Mouse (Mus musculus): Measurements from ENCODE around the gene Pif1.

The Pif1 gene

DNA sequence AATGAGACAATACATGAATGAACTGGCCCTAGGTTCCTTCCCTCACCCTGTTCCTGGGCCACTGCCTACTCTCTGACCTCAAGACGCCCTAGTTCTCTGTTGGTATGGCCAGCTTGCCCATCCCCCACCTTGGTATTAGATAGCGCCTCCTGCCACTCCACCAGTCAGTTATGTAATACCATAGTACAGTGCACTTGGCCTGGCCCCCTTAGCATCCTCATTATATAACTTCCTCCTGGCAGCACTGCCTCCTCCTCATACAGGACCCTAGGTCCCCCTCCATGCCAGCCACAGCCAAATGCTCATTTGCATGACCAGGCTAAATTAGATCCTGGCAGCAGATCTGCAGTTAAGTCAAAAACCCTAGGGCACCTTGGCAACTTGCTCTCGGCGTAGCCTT is 25.9 kb upstream of the Pif1 start:
- DNase-seq (ENCODE audit: low spot score) = no peak

DNA sequence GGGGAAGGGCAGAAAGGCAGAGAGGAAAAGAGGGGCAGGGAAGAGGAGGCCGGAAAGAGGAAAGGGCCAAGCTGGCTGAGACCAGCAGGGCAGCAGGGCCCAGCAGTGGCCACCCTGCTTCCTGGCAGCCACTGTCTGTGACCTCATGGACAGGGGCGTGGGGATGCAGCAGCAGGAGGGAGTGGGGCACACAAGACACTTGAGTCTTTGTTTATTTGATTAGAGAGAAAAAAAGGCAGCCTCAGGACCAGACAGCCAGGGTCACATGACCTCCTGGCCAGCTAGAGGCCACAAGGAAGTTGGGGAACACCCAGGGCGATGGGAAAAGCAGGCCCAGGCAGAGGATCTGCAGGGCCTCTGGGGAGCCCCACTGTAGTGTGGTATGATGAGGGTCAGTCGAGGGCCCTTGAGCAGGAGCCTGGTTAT is 24.9 kb upstream of the Pif1 start:
- peak; percentile 74 for DNase-seq (ENCODE audit: low spot score)

DNA sequence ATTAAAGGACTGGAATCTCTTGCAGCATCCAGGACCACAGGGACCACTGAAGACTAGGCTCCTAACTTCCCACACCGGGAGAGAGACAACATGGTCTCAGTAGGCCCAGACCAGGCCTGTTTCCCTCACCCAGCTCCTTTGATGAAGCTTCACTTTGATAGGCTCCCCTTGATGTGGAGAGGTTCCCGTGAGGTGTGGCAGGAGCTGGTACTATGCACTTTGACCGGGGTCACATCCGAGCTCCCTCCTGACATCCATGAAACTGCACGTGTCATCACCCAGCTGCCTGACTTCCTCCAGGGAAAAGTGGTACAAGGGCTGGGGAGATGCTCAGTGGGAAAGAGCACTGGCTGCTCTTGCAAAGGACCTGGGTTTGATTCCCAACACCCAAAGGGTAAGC is 23.9 kb upstream of the Pif1 start:
- no peak for DNase-seq (ENCODE audit: low spot score)

DNA sequence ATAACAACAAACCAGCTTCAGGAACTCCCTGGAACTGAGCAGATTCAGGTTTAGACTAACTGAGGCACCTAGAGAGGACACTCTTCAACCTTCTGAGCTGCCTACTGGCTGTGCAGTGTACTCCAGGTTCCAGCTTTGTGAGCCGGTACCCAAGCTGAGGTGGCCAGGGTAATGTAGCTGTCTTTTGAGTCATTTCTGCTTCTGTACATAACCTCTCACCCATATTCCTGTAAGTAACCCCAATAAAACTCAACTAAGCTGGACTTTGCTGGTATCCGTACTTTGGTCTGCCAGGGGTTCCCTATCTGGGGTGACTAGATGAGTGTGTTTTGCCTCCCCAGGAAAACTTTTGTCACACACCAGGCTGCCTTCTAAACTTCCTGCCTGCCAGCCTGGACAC is 22.3 kb upstream of the Pif1 start:
- DNase-seq (ENCODE audit: low spot score) = no peak

DNA sequence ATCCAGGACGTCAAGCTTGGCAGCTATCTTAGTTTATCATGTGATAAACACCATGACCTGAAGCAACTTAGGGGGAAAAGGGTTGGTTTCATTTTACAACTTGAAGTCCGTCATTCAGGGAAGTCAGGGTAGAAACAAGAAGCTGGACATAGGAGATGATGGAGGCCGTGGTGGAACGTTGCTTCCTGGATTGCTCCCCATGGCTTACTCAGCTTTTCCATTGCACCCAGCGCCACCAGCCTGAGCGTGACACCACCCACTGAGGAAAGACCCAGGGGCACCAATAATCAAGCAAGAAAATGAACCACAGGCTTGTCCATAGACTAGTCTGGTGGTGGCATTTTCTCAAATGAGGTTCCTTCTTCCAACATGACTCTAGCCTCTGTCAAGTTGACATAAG is 18.2 kb upstream of the Pif1 start:
- no peak for DNase-seq (ENCODE audit: low spot score)

DNA sequence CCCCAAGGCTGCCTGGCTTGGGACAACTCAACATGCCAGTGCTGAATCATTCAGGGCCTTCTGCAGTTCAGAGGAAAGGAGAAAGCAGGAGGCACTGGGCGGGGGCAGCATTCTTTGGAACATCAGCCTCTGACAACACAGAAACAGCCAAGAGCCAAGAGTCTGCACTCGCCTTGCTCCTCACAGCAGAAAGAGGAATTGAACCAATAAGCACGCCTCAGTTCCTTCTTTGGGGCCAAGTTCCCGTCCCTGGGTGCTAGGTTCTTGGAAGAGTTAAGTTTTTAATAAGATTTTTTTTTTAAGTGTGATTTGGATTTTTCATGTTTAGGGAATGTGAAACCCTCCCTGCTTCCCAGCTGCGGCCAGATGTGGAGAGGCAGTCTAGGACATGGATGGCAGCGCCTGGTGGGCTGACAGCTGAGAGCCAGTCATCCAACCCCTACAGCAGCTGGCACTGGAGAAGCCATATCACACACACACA is 17.4 kb upstream of the Pif1 start:
- DNase-seq (ENCODE audit: low spot score) = no peak

DNA sequence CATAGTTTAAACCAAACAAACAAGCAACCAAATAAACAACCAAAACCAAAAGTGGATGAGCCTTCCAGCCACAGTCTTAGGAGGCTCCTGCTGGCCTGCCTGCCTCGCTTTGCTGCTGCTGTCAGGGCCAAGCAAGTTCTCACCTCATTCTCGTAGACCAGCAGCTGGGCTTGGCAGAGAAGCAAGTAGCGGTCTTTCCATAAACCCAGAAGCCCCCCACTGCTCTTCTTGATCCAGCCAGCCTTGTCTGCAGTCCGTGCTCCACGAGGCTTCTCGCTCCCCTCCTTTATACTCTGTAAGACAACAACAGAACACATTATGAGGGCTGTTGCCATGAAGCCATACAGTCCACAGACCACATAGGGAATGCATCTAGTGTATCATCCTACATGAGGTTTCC is 14.1 kb upstream of the Pif1 start:
- no peak for DNase-seq (ENCODE audit: low spot score)

DNA sequence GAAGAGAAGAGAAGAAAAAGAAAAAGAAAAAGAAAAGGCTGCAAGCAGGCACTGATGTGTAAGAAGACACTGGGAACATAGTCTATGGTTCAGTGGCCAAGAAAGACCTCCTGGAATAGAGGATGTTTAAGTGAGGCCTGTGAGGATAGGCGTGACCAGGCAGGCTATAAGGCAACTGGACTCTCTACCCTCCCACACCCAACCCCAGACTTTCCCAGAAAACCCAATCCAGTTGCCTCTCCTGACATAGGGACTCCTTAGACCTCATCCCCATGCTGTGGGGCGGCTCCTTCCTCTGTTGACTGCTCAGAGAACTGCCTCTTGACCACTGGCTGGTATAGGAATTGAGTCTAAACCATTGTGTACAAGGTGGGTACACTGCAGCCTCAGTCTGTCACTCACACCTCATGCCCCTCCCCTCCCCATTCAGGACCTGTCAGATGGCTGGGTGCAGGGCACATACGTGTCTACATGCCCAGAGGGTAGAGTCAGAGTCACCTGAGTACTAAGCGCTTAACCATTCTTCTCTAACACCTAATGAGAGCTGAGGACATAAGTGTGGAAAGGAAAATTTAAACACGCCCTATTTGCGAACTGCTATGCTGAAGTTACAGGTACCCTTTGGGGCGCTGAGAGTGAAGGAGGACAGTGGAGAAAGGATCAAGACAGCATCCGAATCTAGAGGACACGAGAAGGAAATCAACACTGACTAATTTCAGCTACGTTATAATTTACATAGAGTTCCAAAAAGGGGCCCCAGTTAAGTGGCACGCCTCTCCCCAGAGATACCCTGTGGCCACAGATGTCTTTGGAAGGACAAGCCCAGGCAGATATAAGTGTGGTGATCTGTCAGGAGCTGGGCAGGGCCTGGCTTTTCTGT is 12.2 kb upstream of the Pif1 start:
- DNase-seq (ENCODE audit: low spot score) = no peak

DNA sequence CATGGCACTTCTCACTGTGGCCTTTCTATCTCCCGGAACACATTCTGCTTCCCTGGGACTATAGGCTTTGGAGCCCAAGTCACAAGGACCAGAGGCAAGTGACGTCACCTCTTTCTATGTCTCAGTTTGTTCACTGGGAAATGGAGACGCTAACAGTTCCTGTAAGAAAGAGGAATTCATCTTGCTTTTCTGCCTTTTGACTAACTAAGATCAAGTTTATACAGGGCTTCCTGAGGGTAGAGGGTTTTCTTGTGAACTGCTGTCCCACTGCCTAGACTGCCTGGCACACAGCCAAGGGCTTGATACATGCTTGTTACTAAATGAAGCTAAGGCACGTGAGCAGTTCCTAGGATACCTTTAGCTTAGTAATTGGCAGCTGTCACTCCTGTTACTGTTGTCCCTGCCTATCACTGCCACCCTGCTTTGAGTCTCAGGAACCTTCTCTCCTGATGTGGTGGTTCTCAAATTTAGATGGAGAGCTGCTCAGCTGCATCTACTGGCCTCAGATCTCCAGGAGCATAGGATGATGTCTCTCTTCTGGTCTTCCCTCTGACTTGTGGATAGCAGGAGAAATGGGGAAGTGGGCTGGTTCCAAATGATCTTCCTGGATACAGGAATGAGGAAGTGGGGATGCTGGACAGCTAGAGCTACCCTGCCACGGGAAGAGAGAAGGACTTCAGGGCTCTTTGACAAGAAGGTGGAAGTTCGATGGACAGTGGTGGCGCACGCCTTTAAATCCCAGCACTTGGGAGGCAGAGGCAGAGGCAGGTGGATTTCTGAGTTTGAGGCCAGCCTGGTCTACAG is 11.4 kb upstream of the Pif1 start:
- no peak for DNase-seq (ENCODE audit: low spot score)

DNA sequence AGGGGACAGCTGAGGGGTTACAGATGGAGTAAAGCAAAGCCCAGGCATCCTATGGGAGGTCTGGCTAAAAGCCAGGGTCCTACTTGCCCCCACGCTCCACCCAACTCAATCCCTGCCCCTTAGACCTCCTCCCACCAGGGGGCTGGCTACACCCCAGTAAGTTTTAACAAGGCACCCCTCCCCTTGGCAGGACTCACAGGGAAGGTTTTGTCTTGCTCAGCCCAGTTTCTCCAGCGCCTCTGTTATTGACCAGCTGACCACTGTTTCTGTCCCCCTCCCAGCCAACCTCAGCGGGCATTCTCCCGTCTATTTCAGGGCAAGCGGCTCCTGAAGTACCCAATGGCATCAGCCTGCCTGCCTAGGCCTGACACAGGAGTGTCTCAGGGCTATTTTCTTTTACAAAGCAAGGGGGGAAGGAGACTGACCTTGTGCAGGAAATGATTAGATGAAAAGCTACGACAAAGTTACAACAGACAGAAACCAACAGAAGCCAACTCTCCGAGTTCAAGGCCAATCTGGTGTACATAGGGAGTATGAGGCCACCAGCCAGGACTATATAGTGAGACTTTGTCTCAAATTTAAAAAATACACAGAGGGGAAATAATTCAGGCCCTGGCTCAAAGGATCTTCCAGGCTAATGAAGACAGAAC is 10.0 kb upstream of the Pif1 start:
- no peak for DNase-seq (ENCODE audit: low spot score)

DNA sequence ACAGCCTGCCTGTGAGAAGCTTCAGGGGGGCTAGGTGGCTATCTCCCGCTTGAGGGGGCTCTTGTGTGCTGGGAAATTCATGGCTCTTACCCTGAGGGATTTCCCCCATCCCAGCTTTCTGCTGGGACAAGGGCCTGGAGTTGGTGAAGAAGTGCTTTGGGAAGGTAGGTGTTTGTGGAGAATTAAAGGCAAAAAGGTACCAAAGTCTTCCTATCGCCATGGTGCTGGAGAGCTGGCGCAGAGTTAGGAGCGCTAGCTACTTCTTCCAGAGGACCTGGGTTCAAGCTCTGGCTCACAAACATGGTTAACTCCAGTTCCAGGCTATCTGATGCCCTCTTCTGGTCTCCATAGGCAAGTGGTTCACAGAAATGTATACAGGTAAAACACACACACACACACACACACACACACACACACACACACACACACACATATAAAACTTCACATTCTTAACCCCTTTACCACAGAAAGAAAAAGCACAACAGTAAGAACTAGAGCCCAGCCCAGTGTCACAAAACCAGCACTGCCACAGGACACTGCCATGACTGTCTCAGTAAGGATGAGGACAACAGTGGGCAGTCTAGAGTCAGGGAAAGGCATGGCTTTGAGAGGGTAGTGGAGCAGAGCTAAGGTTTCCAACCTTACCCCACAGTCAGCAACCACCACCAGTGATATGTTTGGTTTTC is 9.3 kb upstream of the Pif1 start:
- no peak for DNase-seq (ENCODE audit: low spot score)

DNA sequence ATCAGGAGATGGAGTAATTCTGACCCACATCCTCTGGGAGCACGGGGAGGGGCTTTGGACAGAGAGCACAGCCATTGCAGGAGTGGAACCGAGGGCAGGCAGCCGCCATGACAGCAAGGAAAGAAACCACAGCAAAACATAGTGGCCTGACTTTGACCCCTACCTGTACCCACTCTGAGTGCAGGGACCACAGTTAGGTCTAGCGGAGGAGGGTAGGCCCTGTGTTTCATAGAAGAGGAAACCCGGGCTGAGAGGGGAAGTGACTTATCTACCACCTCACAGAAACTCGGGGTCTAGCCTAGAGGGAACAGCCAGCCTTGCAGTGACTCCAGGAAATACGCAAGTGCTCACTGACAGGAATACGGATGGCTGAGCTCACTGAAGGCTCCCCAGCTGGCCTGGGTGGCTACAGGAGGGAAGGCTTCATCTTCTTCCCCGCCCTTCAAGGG is 8.1 kb upstream of the Pif1 start:
- no peak for DNase-seq (ENCODE audit: low spot score)

DNA sequence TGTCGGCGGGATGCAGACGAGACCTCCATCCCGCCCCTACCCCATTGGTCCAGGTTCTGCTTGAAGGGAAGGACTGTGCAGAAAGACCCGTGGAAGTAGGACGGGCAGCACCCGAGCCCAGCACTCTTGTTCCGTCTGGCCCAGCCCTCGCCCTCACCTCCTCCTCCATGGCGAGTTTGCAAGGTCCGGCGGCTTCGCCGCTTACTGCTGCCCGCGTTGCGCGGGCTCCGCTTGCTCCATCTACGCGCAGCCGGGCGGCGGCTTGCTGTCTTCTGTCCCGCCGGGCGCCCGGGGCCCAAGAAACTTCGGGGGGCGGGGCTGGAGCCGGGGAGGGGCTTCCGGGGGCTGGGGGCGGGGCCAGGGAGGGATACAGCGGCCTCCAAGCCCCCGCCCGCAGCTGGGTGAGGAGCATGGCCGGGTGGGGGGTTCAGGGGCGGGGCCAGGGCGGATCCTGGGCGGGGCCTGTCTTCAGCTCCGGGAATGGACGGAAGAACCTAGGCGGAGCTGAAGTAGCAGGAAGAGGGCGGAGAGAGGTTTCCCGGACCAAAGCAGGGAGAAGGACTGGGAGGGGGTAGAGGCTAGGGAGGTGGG is 7.1 kb upstream of the Pif1 start, which contains the start of gene Plekho2:
Gene Plekho2, minus strand, starts transcription at position 260 of the 591 bp plus-strand sequence.
- peak; percentile 80 for DNase-seq (ENCODE audit: low spot score)

DNA sequence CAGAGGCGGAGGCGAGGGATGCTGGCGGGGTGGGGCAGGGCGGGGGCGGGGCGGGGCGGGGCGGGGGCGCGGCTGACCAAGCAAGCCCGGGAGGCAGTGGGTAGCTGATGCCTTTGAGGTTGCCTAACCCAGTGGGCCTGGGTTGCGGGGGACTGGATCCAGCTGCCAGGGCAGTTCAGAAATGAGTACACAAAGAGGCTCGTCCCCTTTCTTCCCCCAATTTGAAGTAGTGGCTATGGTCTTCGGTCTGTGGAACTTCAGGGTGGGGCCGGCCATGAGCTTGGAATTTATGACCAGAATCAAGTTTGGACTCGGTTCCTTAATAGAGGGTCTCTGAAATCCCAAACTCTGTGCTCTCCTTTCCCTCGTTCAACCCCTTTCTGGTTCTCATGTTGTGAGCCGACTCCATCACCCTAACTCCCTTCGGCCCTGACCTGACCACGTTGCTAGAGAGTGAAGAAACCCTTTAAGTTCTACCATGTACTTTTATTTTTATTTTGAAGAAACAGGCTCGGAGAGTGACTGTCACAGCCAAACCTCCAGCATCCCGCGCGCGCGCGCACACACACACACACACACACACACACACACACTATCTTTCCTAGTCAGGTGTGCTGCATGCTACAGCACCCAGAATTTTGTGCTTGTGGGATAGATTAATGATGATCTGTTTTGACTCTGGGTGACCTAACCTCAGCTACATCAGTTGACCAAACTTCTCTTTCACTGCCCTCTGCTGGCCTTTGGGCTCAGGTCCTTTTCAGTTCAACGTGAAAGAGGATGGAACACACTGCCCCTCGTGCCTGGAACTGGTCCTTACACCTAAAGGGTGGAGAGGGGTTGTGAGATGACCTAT is 6.3 kb upstream of the Pif1 start:
- DNase-seq (ENCODE audit: low spot score) = no peak

DNA sequence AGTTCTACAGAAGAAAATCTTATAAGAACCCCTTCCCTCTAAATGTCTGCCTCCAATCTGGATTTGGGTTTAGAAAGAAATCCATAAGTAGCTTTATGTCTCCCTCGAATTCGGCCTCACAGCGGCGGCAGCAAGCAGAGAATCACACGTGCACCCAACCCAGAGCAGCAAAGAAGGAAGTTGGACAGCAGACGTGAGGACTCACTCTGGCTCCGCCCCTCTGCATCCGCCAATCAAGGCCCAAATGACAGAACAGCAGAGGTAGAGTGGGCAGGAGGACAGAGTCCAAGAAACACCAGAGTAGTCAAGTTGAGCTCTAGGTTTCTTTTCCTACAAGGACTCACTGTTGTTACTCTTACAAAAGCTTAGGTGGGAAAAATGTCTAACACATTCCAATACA is 3.9 kb upstream of the Pif1 start:
- DNase-seq (ENCODE audit: low spot score) = no peak

DNA sequence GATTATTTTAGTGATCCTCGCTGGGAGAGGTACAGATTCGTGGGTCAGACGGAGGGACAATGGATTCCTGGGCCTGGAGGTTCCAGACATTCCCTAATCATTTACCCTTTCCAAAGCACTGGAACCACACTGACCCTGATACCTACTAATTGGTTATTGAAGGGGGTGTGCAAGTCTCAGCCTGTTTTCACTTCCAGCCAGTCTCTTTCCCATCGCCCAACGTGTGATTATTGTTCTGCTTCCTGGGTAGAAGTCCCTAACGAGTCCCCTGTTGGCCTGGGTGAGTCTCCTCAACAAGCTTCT is 261 bp downstream of the Pif1 start:
- no peak for DNase-seq (ENCODE audit: low spot score)

DNA sequence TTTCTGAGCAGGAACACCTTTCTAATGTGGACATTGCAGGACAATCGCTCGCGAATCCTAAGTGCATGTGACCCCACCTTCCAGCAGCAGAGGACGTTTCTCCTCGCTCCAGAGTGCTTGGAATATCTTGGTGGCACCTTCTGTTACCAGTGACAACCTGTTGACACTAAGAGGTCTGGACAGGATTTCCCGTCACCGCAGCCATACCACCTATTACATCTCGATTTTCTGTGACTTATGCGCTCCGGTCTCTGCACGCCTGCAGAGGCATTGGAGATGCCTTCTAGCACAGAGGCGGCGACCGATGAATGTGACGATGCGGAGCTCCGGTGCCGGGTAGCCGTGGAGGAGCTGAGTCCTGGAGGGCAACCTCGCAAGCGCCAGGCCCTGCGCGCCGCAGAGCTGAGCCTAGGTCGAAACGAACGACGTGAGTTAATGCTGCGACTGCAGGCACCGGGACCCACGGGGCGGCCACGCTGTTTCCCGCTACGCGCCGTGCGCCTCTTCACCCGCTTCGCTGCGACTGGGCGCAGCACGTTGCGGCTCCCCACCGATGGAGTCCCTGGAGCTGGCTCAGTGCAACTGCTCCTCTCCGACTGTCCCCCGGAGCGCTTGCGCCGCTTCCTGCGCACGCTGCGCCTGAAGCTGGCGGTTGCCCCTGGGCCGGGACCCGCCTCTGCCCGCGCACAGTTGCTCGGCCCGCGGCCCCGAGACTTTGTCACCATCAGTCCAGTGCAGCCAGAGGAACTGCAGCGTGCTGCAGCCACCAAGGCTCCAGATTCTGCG is 806 bp downstream of the Pif1 start:
- DNase-seq (ENCODE audit: low spot score) = no peak

DNA sequence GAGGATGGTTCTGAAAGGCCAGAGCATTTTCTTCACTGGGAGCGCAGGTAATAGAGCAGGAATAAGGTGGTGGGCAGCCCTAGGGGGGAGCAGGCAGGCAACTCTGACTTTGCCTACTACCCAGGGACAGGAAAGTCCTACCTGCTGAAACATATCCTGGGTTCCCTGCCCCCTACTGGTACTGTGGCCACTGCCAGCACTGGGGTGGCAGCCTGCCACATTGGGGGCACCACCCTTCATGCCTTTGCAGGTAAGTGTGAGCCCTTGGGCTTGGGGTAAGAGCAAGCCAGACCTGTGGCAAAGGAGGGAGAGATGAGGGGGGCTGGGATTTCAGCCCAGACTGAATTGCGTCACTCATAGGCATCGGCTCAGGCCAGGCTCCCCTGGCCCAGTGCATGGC is 2.1 kb downstream of the Pif1 start:
- no peak for DNase-seq (ENCODE audit: low spot score)

DNA sequence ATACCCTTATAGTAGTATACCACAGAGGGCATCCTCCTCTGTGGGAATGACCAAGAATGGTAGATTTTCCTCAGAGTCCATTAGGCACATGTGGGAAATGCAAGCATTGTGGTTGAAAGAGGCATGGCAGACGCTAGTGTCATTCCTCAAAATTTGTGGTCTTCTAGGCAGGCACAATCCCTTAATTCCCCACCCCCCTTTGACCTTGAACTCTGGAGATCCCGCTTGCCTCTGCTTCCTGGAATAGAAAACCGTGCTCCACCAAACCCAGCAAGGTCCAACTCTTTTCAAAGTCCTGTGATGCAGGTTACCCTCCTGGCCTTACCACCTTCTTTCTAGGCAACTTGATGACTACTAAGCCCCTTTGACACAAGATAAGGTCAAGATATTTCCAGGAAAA is 5.8 kb downstream of the Pif1 start:
- no peak for DNase-seq (ENCODE audit: low spot score)

DNA sequence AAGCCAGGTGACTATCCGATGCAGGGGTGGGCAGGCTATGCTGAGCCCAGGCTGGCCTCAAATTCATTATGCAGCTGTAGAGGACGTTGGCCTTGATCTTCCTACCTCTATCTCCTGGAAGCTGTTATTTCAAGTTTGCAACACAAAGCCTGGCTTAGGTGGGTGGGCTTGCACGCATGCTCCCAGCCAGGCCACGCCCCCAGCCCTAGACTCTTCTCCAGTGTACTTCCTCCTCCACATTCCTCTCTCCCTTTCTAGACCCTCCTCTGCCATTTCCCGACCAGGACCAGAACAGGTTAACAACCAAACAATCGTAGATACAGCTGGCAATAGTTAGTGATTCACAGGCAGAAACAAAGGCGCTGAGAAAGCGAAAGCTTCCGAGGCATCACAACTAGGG is 6.6 kb downstream of the Pif1 start:
- DNase-seq (ENCODE audit: low spot score) = no peak
